Mouse (Mus musculus) embryonic fibroblast, embryonic 13.5 days (primary cell): ENCODE measurements around the gene Jade2.

Source experiments
- CTCF ChIP-seq: IDR thresholded peaks from 2 replicates; pipeline ENCODE4 v1.5.1; 2011; ENCODE audit warnings: mild to moderate bottlenecking, control low read depth, low read length, moderate library complexity, borderline replicate concordance; ENCODE audit not compliant: insufficient read depth
- POLR2A ChIP-seq: IDR thresholded peaks from 2 replicates; pipeline ENCODE4 v1.6.1; 2011; ENCODE audit warnings: low read depth, mild to moderate bottlenecking, control low read depth, low read length, moderate library complexity

- TF ChIP-seq POLR2A (no peak), CTCF (no peak)
These were observed 33.3 kb downstream of the Jade2 start for GRCm38 (mm10) chr11:51823963-51824753.
